Mouse (Mus musculus) embryonic facial prominence, embryonic 12.5 days (tissue): ENCODE measurements around the gene Plekhh3. TPM values are rescaled to one million over a fixed set of nuclear protein-coding genes. Genes with fewer than 3 reads are reported as not detected.

Experiments used
- ATAC-seq: fragments of 200-750 bp; cut with Nextera tagmentation; 2 replicates; pipeline ENCODE4 v1.8.0; 2017; ENCODE audit not compliant: insufficient number of reproducible peaks, insufficient read depth, low FRiP score, low TSS enrichment
- H3K27ac ChIP-seq: fragments of 300-500 bp; sonication (generic); 2 replicates; pipeline ENCODE4 v1.5.1; 2016; ENCODE audit warnings: mild to moderate bottlenecking
- H3K27me3 ChIP-seq: fragments of 300-500 bp; sonication (generic); 2 replicates; pipeline ENCODE4 v1.6.1; 2016; ENCODE audit warnings: mild to moderate bottlenecking, moderate library complexity
- H3K36me3 ChIP-seq: fragments of 300-500 bp; sonication (generic); 2 replicates; pipeline ENCODE4 v1.6.1; 2016; ENCODE audit warnings: mild to moderate bottlenecking
- H3K4me1 ChIP-seq: fragments of 300-500 bp; sonication (generic); 2 replicates; pipeline ENCODE4 v1.6.1; 2016
- H3K4me2 ChIP-seq: fragments of 300-500 bp; sonication (generic); replicated peaks from 2 replicates; pipeline ENCODE4 v1.6.1; 2016; ENCODE audit warnings: mild to moderate bottlenecking, moderate library complexity
- H3K4me3 ChIP-seq: fragments of 300-500 bp; sonication (generic); 2 replicates; pipeline ENCODE4 v1.5.1; 2016; ENCODE audit warnings: mild to moderate bottlenecking
- H3K9ac ChIP-seq: fragments of 300-500 bp; sonication (generic); 2 replicates; pipeline ENCODE4 v1.6.1; 2016; ENCODE audit warnings: mild to moderate bottlenecking, moderate library complexity
- H3K9me3 ChIP-seq: fragments of 300-500 bp; sonication (generic); 2 replicates; pipeline ENCODE4 v1.6.1; 2016; ENCODE audit warnings: mild to moderate bottlenecking, moderate library complexity
- WGBS: fragments of 180-500 bp; shearing (Covaris S2); methylation state at CpG from one replicate; pipeline ENCODE4 v1.1.7; 2016; 5-methylcytosine and 5-hydroxymethylcytosine counted together
- polyA plus RNA-seq: library from polyadenylated mRNA; unstranded; fragments of >200 nt; fragmentation: Nextera tagmentation; extraction: Ambion mirVana; gene quantifications from 2 replicates; pipeline ENCODE4 v1.2.1, GENCODE M21; 2016

The Plekhh3 gene
- polyA plus RNA-seq, 1 experiment from 2014 or later = 10.3 TPM

DNA sequence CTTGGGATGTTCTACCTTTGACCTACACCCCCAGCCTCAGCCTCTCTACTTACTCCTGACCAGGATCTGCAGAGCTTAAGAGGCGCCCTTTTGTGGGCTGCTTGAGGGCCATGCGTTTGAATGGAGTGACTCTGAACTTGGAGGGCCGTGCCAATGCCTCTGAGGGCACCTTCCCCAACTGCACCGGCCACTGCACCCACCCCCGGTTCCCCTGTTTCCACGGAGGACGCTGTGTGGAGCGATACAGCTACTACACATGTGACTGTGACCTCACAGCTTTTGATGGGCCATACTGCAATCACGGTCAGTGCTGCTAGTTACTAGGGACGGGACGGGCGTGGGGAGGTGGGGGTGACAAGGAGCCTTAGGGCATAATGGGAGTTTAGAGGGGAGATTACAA, 13.8 kb upstream of the Plekhh3 start:
- Histone ChIP-seq H3K27ac (no peak overlapping the region), H3K36me3 (no peaks in the 10 kb centered on the region), H3K4me3 (no peak overlapping the region), H3K4me2 (no peak overlapping the region), H3K4me1 (peaks cover 9% of the 10 kb centered on the region), H3K9ac (no peak overlapping the region), H3K9me3 (no peaks in the 10 kb centered on the region), H3K27me3 (0 out of 2 replicates have a peak, but pooled peaks cover 6% of the 10 kb centered on the region)
- WGBS = 84% methylated on average over 12 of the region's 12 CpGs
- ATAC-seq = no peak

DNA sequence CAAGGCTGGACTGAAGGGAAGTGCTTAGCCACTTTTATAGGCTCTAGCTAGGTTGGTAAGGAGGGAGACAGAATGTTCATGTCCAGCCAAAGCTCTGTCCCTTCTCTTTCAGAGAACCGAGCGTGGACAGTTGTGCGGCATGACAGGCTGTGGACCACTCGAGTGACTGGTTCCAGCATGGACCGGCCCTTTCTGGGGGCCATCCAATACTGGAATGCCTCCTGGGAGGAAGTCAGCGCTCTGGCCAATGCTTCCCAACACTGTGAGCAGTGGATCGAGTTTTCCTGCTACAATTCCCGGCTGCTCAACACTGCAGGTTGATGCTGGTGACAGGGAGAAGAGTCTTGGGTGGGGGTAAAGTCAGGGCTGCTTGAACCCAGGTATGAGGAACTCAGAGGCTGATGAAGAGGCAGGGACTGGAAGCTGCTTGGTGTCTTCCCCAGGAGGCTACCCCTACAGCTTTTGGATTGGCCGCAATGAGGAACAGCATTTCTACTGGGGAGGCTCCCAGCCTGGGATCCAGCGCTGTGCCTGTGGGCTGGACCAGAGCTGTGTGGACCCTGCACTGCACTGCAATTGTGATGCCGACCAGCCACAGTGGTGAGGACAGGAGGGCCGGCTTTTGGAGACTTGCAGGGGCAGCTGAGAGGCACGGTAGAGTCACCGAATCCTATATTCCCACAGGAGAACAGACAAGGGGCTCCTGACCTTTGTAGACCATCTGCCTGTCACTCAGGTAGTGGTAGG, 11.8 kb upstream of the Plekhh3 start:
- H3K9me3 ChIP-seq = no peaks in the 10 kb centered on the region
- H3K4me1 ChIP-seq = no peaks in the 10 kb centered on the region
- peak overlapping the region; percentile 20; the same call in 1 of the 2 replicates for H3K9ac ChIP-seq
- H3K4me2 ChIP-seq = no peak overlapping the region
- no peak overlapping the region for H3K4me3 ChIP-seq
- H3K36me3 ChIP-seq = no peaks in the 10 kb centered on the region
- peaks cover 25% of the 10 kb centered on the region for H3K27me3 ChIP-seq
- no peak overlapping the region for H3K27ac ChIP-seq
- WGBS = 75% methylated on average over 14 of the region's 14 CpGs
- no peak for ATAC-seq

DNA sequence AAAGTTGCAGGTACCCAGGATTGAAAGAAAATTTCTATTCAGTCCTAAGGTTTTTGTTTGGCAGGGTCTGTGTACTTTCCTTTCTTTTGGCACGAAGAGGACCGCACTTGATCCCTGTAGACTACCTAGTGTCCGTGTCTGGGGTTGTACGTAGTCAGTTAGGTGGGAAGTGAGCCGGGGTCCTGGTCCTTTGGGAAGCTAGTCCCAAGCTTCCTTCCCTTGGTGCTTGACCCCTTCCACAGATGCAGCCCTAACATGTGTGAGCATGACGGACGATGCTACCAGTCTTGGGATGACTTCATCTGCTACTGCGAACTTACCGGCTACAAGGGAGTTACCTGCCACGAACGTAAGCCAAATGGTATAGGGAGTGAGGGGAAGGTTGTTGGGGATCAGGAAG, 10.8 kb upstream of the Plekhh3 start:
- ATAC-seq = no peak
- H3K4me3 ChIP-seq = no peak overlapping the region

DNA sequence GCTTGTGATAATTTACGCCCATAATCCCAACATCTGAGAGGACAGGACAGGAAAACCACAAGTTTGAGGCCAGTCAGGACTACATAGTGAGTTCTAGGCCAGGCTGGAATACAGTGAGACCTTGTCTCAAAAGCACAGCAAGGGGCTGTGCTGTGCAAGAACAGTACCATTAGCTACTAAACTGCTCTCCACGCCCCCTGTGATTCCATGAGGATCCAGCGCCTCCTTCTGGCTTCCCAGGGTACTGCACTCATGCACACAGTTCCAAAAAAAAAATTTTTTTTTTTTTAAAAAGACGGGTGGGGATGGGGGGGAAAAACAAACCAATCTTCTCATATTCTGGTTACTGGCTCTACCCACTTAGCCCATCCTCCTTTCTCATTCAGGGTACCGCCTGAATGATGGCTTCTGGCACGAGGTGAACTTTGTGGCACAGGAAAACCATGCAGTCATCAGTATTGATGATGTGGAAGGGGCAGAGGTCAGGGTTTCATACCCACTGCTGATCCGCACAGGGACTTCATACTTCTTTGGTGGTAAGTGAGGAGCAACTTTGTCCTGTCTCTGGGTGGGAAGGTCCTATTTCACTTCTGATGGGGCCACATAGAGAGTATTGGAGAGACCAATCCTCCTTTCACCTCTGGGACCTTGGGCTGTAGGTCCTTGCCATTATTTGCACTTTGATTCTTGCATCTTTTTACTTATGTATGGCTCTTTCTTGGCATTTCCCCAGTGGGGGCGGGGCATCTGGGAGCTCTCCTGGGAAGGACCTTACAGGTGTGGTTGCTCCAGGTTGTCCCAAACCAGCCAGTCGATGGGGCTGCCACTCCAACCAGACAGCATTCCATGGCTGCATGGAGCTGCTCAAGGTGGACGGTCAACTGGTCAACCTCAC, 9.9 kb upstream of the Plekhh3 start:
- no peak overlapping the region for H3K4me3 ChIP-seq
- H3K27me3 ChIP-seq = peaks cover 43% of the 10 kb centered on the region
- peaks cover 10% of the 10 kb centered on the region; the same call in 1 of the 2 replicates for H3K4me1 ChIP-seq
- ATAC-seq = no peak
- no peaks in the 10 kb centered on the region for H3K9me3 ChIP-seq
- WGBS = 41% methylated on average over 10 of the region's 10 CpGs
- H3K36me3 ChIP-seq = no peaks in the 10 kb centered on the region
- no peak overlapping the region for H3K9ac ChIP-seq
- no peak overlapping the region for H3K27ac ChIP-seq
- no peak overlapping the region for H3K4me2 ChIP-seq

More for the DNA sequence above, 10.8 kb upstream of the Plekhh3 start:
- no peak overlapping the region for H3K4me2 ChIP-seq
- peaks cover 35% of the 10 kb centered on the region for H3K27me3 ChIP-seq
- no peaks in the 10 kb centered on the region for H3K36me3 ChIP-seq
- H3K4me1 ChIP-seq = peaks cover 3% of the 10 kb centered on the region; the same call in 1 of the 2 replicates
- WGBS = 90% methylated on average over 11 of the region's 11 CpGs
- no peak overlapping the region for H3K9ac ChIP-seq
- no peaks in the 10 kb centered on the region for H3K9me3 ChIP-seq
- no peak overlapping the region for H3K27ac ChIP-seq

DNA sequence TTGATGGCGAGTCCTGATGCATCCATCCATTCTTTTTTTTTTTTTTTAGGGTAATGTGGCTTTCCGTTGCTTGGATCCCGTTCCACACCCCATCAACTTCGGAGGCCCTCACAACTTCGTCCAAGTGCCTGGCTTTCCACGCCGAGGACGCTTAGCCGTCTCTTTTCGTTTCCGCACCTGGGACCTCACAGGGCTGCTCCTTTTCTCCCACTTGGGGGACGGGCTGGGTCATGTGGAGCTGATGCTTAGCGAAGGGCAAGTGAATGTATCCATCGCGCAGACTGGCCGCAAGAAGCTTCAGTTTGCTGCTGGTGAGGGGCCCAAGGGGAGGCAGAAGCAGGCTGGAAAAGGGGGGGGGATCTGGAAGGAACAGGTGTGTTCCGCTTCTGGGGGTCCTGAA, 9.1 kb upstream of the Plekhh3 start:
- no peak overlapping the region for H3K27ac ChIP-seq
- no peak overlapping the region for H3K9ac ChIP-seq
- peaks cover 52% of the 10 kb centered on the region for H3K27me3 ChIP-seq
- H3K4me1 ChIP-seq = peaks cover 15% of the 10 kb centered on the region; the same call in 1 of the 2 replicates
- WGBS = 63% methylated on average over 17 of the region's 17 CpGs
- H3K9me3 ChIP-seq = no peaks in the 10 kb centered on the region
- no peak overlapping the region for H3K4me3 ChIP-seq
- H3K36me3 ChIP-seq = no peaks in the 10 kb centered on the region
- no peak overlapping the region for H3K4me2 ChIP-seq
- no peak for ATAC-seq

DNA sequence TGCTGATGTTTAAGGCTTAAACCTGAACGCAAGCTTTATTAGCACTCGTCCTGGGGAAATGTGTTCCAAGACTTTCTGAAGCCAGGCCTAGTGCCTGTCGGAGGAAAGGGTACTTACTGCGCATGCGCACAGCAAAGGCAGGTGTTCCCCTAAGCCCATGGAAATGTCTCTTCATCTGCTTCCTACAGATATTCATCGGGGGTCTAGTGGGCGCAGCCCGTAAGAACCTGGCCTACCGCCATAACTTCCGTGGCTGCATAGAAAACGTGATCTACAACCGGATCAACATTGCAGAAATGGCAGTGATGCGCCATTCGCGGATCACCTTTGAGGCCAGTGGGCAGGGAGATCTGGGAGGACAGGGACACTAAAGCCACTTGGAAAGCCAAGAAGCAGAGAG, 8.2 kb upstream of the Plekhh3 start:
- peaks cover 20% of the 10 kb centered on the region for H3K4me1 ChIP-seq
- 84% methylated on average over 15 of the region's 15 CpGs for WGBS

DNA sequence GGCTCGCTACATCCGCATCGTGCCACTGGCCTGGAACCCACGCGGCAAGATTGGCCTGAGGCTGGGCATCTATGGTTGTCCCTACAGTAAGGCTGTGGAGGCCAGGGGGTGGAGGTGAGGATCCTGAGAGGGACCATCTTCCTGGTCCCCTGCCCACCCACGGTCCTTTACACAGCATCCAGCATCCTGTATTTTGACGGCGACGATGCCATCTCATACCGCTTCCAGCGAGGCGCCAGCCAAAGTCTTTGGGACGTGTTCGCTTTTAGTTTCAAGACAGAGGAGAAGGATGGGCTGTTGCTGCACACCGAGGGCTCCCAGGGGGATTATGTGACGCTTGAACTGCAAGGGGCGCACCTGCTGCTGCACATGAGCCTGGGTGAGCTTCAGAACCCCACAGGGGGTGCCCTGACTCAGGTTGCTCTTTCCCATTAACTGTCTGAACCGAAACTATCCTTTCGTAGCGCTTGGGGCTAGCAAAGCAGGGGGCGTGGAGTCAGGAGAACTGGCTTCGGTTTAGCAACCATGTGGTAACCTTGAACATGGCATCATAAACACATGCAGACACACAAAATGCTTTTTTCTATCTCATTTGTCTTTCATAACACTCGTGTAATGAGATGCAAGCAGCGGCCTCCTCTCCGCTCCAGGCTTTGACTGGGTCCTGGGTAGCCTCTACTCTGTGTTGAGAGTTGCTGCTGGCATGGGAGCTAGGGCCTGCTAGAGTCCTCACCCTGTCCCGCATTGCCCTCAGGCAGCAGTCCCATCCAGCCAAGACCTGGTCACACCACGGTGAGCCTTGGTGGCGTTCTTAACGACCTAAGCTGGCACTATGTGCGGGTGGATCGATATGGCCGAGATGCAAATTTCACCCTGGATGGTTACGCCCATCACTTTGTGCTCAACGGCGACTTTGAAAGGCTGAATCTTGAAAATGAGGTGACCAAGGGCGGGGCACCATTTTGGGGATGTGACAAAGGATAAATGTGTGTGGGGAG, 7.2 kb upstream of the Plekhh3 start:
- ATAC-seq = no peak
- Histone ChIP-seq H3K4me3 (no peak overlapping the region), H3K4me1 (peaks cover 30% of the 10 kb centered on the region), H3K4me2 (no peak overlapping the region), H3K36me3 (no peaks in the 10 kb centered on the region), H3K27ac (no peak overlapping the region), H3K9ac (no peak overlapping the region), H3K27me3 (peaks cover 67% of the 10 kb centered on the region), H3K9me3 (no peaks in the 10 kb centered on the region)
- 49% methylated on average over 36 of the region's 36 CpGs for WGBS

More for the DNA sequence above, 8.2 kb upstream of the Plekhh3 start:
- no peak overlapping the region for H3K4me2 ChIP-seq
- H3K9me3 ChIP-seq = no peaks in the 10 kb centered on the region
- H3K9ac ChIP-seq = no peak overlapping the region
- H3K36me3 ChIP-seq = no peaks in the 10 kb centered on the region
- ATAC-seq = no peak
- peaks cover 61% of the 10 kb centered on the region for H3K27me3 ChIP-seq
- no peak overlapping the region for H3K4me3 ChIP-seq
- no peak overlapping the region for H3K27ac ChIP-seq

DNA sequence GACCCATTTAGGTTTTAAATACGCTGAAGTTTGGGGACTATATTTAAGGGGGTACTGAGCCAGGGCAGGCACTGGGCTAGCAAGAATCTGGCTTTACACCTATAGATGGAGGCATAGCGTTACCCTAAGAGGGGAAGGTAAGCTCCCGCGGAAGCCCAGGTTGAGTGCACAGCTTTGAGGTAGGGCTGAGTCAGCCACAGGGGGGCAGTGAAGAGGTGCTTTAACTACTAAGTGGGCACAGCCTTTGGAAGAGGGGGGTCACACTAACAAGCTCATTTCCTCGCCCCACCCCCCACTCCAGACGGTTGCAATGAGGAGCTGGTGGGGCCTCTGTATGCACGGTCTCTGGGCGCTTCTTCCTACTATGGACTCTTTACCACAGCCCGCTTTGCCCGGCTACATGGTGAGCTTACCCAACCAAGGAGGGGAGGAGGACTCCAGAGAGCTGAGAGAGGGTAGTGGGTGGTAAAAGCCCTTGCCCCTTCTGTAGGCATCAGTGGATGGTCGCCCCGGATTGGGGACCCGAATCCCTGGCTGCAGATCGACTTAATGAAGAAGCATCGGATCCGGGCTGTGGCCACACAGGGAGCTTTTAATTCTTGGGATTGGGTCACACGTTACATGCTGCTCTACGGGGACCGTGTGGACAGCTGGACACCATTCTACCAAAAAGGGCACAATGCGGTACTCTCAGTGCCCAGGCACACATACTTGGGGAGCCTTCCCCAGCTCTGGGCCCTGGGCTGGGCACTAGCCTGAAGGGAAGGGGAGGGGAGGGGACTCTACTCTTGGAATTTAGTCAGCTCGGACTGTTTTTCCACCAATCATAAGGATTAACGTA, 6.0 kb upstream of the Plekhh3 start:
- 23% methylated on average over 22 of the region's 22 CpGs for WGBS
- Histone ChIP-seq H3K4me3 (no peak overlapping the region), H3K4me2 (peak overlapping the region; percentile 48; the same call in 1 of the 2 replicates), H3K4me1 (peaks cover 39% of the 10 kb centered on the region), H3K9me3 (no peaks in the 10 kb centered on the region), H3K36me3 (no peaks in the 10 kb centered on the region), H3K27ac (no peak overlapping the region), H3K27me3 (peaks cover 73% of the 10 kb centered on the region), H3K9ac (no peak overlapping the region)
- no peak for ATAC-seq

DNA sequence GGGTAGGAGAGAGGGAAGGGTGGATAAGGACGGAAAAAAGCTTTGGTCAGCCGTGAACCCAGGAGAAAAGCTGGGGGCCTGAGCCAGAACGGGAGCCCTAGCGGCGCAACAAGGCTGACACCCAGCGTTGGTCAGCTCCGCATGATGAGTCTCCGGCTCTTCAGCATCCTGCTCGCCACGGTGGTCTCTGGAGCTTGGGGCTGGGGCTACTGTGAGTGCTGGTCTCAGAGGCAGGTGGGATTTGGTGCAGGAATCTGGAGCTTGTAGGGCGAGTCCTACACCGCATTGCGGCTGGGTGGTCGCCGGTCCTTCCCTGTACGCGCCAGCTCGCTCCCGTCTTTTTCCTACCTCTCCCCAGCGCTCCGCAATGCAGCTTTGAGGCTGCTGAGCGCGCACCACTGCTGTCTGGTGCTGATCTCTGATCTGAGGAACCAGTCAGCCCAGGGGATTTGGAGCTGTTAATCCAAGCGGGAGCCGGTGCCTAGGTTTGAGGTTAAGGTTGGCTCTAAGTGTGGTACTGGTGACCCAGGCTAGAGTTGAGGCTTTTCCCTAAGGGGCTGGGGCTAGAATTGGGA, 5.1 kb upstream of the Plekhh3 start:
- Histone ChIP-seq H3K9ac (no peak overlapping the region), H3K4me1 (peaks cover 42% of the 10 kb centered on the region)
- WGBS = under 1% methylated on average over 25 of the region's 25 CpGs

DNA sequence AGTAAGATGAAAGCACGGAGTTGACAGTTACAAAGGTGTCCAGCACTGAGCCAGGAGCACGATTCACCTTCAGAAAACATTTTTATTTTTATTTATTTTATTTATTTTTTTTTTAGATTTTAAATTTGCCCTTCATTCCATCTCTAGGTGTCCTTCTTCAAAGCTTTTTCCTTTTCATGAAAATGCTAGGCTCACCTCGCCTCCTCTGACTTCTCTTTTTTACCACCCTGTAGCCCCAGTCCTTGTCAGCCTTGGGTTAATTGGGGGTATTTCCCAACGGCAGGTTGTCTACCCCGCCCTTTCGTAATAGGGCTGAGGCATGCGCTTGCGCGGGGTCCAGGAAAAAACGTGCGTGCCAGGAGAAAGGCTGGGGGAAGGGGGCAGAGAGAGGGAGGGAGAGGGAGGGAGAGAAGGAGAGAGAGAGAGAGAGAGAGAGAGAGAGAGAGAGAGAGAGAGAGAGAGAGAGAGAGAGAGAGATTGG, 4.5 kb upstream of the Plekhh3 start:
- Histone ChIP-seq H3K4me1 (peaks cover 43% of the 10 kb centered on the region), H3K27ac (no peak overlapping the region), H3K4me3 (peak overlapping the region; percentile 29), H3K27me3 (peaks cover 74% of the 10 kb centered on the region), H3K9ac (no peak overlapping the region), H3K4me2 (peak overlapping the region; percentile 48), H3K36me3 (no peaks in the 10 kb centered on the region), H3K9me3 (no peaks in the 10 kb centered on the region)
- 12% methylated on average over 11 of the region's 11 CpGs for WGBS
- no peak for ATAC-seq

More for the DNA sequence above, 5.1 kb upstream of the Plekhh3 start:
- peak overlapping the region; percentile 48 for H3K4me2 ChIP-seq
- H3K9me3 ChIP-seq = no peaks in the 10 kb centered on the region
- peak overlapping the region; percentile 29 for H3K4me3 ChIP-seq
- H3K36me3 ChIP-seq = no peaks in the 10 kb centered on the region
- no peak overlapping the region for H3K27ac ChIP-seq
- peaks cover 73% of the 10 kb centered on the region for H3K27me3 ChIP-seq
- ATAC-seq = no peak
